Mouse (Mus musculus) myocyte (in vitro differentiated cells): ENCODE measurements around the gene Unc119b. TPM values are rescaled to one million over a fixed set of nuclear protein-coding genes. Genes with fewer than 3 reads are reported as not detected.

Experiments
- H3K27me3 ChIP-seq: one replicate; pipeline ENCODE4 v1.6.1; 2011; ENCODE audit not compliant: control insufficient read depth, insufficient read depth, insufficient read length
- H3K36me3 ChIP-seq: one replicate; pipeline ENCODE4 v1.6.1; 2011; ENCODE audit not compliant: control insufficient read depth, insufficient read depth
- H3K4me2 ChIP-seq: one replicate; pipeline ENCODE4 v1.6.1; 2011; ENCODE audit warnings: low read depth, control low read depth
- H3K4me3 ChIP-seq: one replicate; pipeline ENCODE4 v1.5.1; 2011; ENCODE audit warnings: mild to moderate bottlenecking, control low read depth, moderate library complexity
- H3K79me2 ChIP-seq: one replicate; pipeline ENCODE4 v1.6.1; 2011; ENCODE audit not compliant: control insufficient read depth, insufficient read depth
- H3ac ChIP-seq: one replicate; pipeline ENCODE4 v1.6.1; 2011; ENCODE audit not compliant: control insufficient read depth, insufficient read length
- CEBPB ChIP-seq: IDR thresholded peaks from 2 replicates; pipeline ENCODE4 v1.6.1; 2011; ENCODE audit warnings: mild to moderate bottlenecking, moderate library complexity; ENCODE audit not compliant: poor library complexity, insufficient read depth, severe bottlenecking
- E2F4 ChIP-seq: IDR thresholded peaks from one replicate; pipeline ENCODE4 v1.6.1; 2011; ENCODE audit warnings: mild to moderate bottlenecking, control low read depth, moderate library complexity; ENCODE audit not compliant: insufficient read depth
- MAX ChIP-seq: IDR thresholded peaks from one replicate; pipeline ENCODE4 v1.6.1; 2011; ENCODE audit warnings: low read depth, mild to moderate bottlenecking, control low read depth
- MYOD1 ChIP-seq, 3 experiments: IDR thresholded peaks; one replicate each; pipeline ENCODE4 v1.6.1; 2011; ENCODE audit warnings: control low read depth in 2 of 3, low read depth in 2 of 3, mild to moderate bottlenecking in 2 of 3, moderate library complexity in 1 of 3; ENCODE audit not compliant: insufficient read length in 2 of 3, control insufficient read depth in 1 of 3
- MYOG ChIP-seq, 3 experiments: IDR thresholded peaks; one replicate each; pipeline ENCODE4 v1.6.1; 2011; ENCODE audit warnings: control low read depth in 2 of 3, low read depth in 2 of 3, mild to moderate bottlenecking in 2 of 3; ENCODE audit not compliant: insufficient read length in 2 of 3, control insufficient read depth in 1 of 3, insufficient read depth in 1 of 3
- POLR2A ChIP-seq: IDR thresholded peaks from one replicate; pipeline ENCODE4 v1.6.1; 2011; ENCODE audit warnings: low read depth, mild to moderate bottlenecking, control low read depth, moderate library complexity; ENCODE audit not compliant: insufficient read length
- POLR2AphosphoS2 ChIP-seq: IDR thresholded peaks from one replicate; pipeline ENCODE4 v1.6.1; 2011; ENCODE audit warnings: low read depth, control low read depth; ENCODE audit not compliant: insufficient read length
- REST ChIP-seq: IDR thresholded peaks from one replicate; pipeline ENCODE4 v1.6.1; 2011; ENCODE audit warnings: mild to moderate bottlenecking, control low read depth, moderate library complexity; ENCODE audit not compliant: insufficient read depth, insufficient read length
- SRF ChIP-seq: IDR thresholded peaks from one replicate; pipeline ENCODE4 v1.6.1; 2011; ENCODE audit warnings: low read depth; ENCODE audit not compliant: control insufficient read depth, insufficient read length
- TCF12 ChIP-seq: IDR thresholded peaks from one replicate; pipeline ENCODE4 v1.6.1; 2011; ENCODE audit warnings: mild to moderate bottlenecking, control low read depth; ENCODE audit not compliant: poor library complexity, insufficient read depth, severe bottlenecking
- TCF3 ChIP-seq: IDR thresholded peaks from one replicate; pipeline ENCODE4 v1.6.1; 2011; ENCODE audit warnings: low read depth, control low read depth; ENCODE audit not compliant: insufficient read length
- USF1 ChIP-seq: IDR thresholded peaks from one replicate; pipeline ENCODE4 v1.6.1; 2011; ENCODE audit warnings: low read depth, mild to moderate bottlenecking, control low read depth, moderate library complexity
- polyA plus RNA-seq: library from polyadenylated mRNA; unstranded; fragments of >200 nt; fragmentation: generic; extraction: Trizol; gene quantifications from one replicate; pipeline ENCODE4 v1.2.1, GENCODE M21; 2012; ENCODE audit warnings: missing spikeins

Unc119b gene
- polyA plus RNA-seq, 1 experiment = 24.5 TPM

DNA sequence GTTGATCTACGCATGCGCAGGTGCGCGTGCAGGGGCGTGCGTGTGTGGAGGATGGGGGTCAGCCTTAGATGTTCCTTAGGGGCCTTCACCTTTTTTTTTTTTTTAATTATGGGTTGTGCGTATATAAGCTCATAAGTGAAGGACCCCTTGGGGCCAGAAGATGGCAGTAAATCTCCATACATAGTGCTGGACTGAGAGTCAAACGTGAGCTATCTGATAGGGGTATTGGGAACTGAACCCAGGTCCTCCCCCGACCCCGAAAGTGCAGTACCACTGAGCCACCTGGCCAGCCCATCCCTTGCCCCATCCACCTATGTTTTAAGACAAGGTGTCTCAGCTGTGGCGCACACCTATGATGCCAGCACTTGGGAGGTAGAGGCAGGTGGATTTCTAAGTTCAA, 44.8 kb upstream of the Unc119b start:
- no peak overlapping the region for H3ac ChIP-seq
- no peaks in the 10 kb centered on the region for H3K36me3 ChIP-seq
- no peaks in the 10 kb centered on the region for H3K79me2 ChIP-seq
- H3K4me2 ChIP-seq = no peak overlapping the region
- TF ChIP-seq CEBPB (no peak), TCF3 (no peak), MYOG (IDR thresholded peaks at IDR 0.05; ENCODE audit: control insufficient read depth in 1 of 3, insufficient read depth in 1 of 3, insufficient read length in 2 of 3, low read depth in 2 of 3) (no peak), MYOD1 (IDR thresholded peaks at IDR 0.05; ENCODE audit: control insufficient read depth in 1 of 3, insufficient read length in 2 of 3, low read depth in 2 of 3) (no peak), MAX (no peak), E2F4 (no peak)
- H3K27me3 ChIP-seq = peaks cover 24% of the 10 kb centered on the region
- H3K4me3 ChIP-seq = no peak overlapping the region

DNA sequence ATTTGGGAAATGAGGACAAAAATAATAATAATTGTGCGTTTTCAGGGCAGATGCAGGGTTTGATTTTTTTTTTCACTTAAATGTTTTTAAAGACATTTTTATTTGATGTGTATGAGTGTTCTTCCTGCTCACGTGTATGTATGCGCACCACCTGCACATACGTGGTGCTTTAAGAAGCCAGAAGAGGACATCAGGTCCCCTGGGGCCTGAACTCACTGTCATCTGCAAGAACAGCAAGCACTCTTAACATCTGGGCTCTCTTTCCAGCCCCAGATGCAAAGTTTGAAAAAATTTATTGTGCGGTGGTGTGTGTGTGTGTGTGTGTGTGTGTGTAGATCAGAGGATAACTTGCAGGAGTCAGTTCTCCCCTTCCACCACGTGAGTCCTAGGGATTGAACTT, 43.1 kb upstream of the Unc119b start:
- H3K27me3 ChIP-seq = peaks cover 24% of the 10 kb centered on the region
- no peak for TF ChIP-seq REST
- TF ChIP-seq MYOG (IDR thresholded peaks at IDR 0.05; ENCODE audit: control insufficient read depth in 1 of 3, insufficient read depth in 1 of 3, insufficient read length in 2 of 3, low read depth in 2 of 3) = no peak
- no peak for TF ChIP-seq POLR2A
- no peak for TF ChIP-seq SRF
- TF ChIP-seq POLR2AphosphoS2 = no peak
- no peak for TF ChIP-seq MYOD1 (IDR thresholded peaks at IDR 0.05; ENCODE audit: control insufficient read depth in 1 of 3, insufficient read length in 2 of 3, low read depth in 2 of 3)
- no peak for TF ChIP-seq MAX
- TF ChIP-seq USF1 = no peak
- TF ChIP-seq E2F4 = no peak
- TF ChIP-seq CEBPB = no peak
- no peak for TF ChIP-seq TCF12
- no peak for TF ChIP-seq TCF3
- H3K4me3 ChIP-seq = no peak overlapping the region
- no peak overlapping the region for H3K4me2 ChIP-seq
- no peaks in the 10 kb centered on the region for H3K36me3 ChIP-seq
- no peak overlapping the region for H3ac ChIP-seq
- no peaks in the 10 kb centered on the region for H3K79me2 ChIP-seq

DNA sequence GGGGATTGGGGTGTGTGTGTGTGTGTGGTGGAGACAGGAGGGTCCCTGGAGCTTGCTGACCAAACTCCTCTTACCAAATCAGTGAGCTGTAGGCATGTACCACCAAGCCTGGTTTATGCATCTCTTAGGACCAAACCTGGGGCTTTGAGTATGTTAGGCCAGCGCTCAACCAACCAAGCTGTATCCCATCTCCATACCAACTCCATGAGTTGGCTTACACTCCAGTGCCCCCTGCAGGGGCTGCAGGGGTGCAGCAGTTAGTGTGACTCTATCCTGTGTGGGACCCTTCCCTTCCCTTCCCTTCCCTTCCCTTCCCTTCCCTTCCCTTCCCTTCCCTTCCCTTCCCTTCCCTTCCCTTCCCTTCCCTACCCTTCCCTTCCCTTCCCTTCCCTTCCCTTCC, 39.8 kb upstream of the Unc119b start:
- no peak overlapping the region for H3K4me3 ChIP-seq
- peaks cover 24% of the 10 kb centered on the region for H3K27me3 ChIP-seq
- TF ChIP-seq CEBPB = no peak
- TF ChIP-seq MAX = no peak
- no peak for TF ChIP-seq SRF
- TF ChIP-seq TCF12 = no peak
- TF ChIP-seq USF1 = no peak
- TF ChIP-seq POLR2AphosphoS2 = no peak
- TF ChIP-seq MYOD1 (IDR thresholded peaks at IDR 0.05; ENCODE audit: control insufficient read depth in 1 of 3, insufficient read length in 2 of 3, low read depth in 2 of 3) = no peak
- TF ChIP-seq REST = no peak
- no peak for TF ChIP-seq POLR2A
- no peak for TF ChIP-seq MYOG (IDR thresholded peaks at IDR 0.05; ENCODE audit: control insufficient read depth in 1 of 3, insufficient read depth in 1 of 3, insufficient read length in 2 of 3, low read depth in 2 of 3)
- TF ChIP-seq TCF3 = no peak
- TF ChIP-seq E2F4 = no peak
- H3ac ChIP-seq = no peak overlapping the region
- H3K36me3 ChIP-seq = no peaks in the 10 kb centered on the region
- no peak overlapping the region for H3K4me2 ChIP-seq
- no peaks in the 10 kb centered on the region for H3K79me2 ChIP-seq

DNA sequence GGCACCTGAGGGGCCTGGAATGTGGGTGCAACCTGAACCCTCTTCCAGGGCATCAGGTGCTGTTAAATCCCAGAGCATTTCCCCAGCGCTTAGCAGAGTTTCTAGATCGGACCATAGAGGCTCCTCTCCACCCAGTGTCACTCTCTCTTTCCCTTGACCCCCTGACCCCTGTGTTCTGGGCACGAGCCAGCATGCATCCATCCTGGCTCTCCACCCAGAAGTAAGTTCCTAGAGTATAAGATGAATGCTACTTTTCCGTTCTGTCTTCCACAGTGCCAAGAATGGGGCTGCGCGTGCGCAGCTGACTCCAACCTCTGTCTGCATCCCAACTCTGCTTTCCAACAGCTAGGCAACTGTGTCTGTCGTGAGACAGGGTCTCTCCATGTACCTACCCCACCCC, 35.4 kb upstream of the Unc119b start:
- Histone ChIP-seq H3K27me3 (peaks cover 2% of the 10 kb centered on the region), H3K4me2 (no peak overlapping the region), H3K79me2 (no peaks in the 10 kb centered on the region), H3K36me3 (no peaks in the 10 kb centered on the region), H3K4me3 (no peak overlapping the region), H3ac (no peak overlapping the region)
- TF ChIP-seq USF1 (no peak), MYOG (IDR thresholded peaks at IDR 0.05; ENCODE audit: control insufficient read depth in 1 of 3, insufficient read depth in 1 of 3, insufficient read length in 2 of 3, low read depth in 2 of 3) (no peak), TCF3 (no peak), POLR2A (no peak)

DNA sequence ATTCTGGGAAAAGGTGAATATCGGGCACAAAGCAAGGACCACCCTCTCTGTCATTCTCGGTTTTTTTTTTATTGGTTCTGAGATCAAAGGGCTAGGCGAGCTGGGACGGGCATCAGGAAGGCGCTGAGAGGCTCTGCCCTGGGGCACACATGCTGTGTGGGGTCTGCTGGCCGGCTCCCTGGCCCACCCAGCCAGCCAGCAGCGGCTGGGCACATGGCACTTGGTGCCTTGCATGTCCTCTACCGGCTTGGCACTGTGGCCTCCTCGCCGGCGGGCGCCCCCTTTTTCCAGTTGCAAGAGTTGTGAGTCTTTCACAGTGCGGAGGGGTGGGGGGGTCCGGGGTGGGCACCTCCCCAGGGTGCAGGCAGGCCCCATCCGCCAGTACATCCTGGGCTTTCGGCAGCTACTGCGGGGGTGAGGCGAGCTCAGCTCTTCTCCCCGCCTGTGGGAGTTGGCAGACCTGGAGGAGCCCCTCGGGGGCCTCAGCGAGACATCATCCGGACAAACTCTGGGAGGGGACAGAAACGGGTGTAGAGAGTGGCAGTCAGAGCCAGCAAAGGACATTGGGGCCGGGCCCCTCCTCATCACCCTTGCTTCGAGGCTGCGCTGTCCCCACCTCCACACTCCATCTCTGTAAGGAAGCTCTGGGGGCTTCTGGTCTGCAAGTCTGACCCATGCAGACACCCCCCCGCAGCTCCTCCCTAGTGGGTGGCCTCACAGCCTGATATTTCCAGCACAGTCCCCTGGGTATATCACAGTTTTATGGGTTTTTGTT, 34.1 kb upstream of the Unc119b start:
- Histone ChIP-seq H3K4me3 (no peak overlapping the region), H3ac (no peak overlapping the region), H3K27me3 (no peaks in the 10 kb centered on the region), H3K4me2 (no peak overlapping the region), H3K36me3 (no peaks in the 10 kb centered on the region), H3K79me2 (no peaks in the 10 kb centered on the region)
- TF ChIP-seq POLR2AphosphoS2 (no peak), USF1 (no peak), MYOG (IDR thresholded peaks at IDR 0.05; ENCODE audit: control insufficient read depth in 1 of 3, insufficient read depth in 1 of 3, insufficient read length in 2 of 3, low read depth in 2 of 3) (no peak), POLR2A (no peak), TCF3 (no peak)
